Mouse (Mus musculus) kidney, embryonic 15.5 days (tissue): Measurements from ENCODE around the gene Cacnb1. TPM values are rescaled to one million over a fixed set of nuclear protein-coding genes. Genes with fewer than 3 reads are reported as not detected.

Experiments used
- ATAC-seq: fragments of 200-750 bp; cut with Nextera tagmentation; replicated peaks from 2 replicates; pipeline ENCODE4 v1.8.0; 2017; ENCODE audit warnings: moderate TSS enrichment; ENCODE audit not compliant: low FRiP score
- H3K27ac ChIP-seq: fragments of 300-500 bp; sonication (generic); 2 replicates; pipeline ENCODE4 v1.5.1; 2015; ENCODE audit warnings: mild to moderate bottlenecking, inconsistent platforms
- H3K27me3 ChIP-seq: fragments of 300-500 bp; sonication (generic); 2 replicates; pipeline ENCODE4 v1.6.1; 2015; ENCODE audit warnings: inconsistent platforms
- H3K36me3 ChIP-seq: fragments of 300-500 bp; sonication (generic); 2 replicates; pipeline ENCODE4 v1.6.1; 2015; ENCODE audit warnings: inconsistent platforms
- H3K4me1 ChIP-seq: fragments of 300-500 bp; sonication (generic); 2 replicates; pipeline ENCODE4 v1.6.1; 2015; ENCODE audit warnings: inconsistent platforms
- H3K4me2 ChIP-seq: fragments of 300-500 bp; sonication (generic); 2 replicates; pipeline ENCODE4 v1.6.1; 2015; ENCODE audit warnings: moderate library complexity, mild to moderate bottlenecking, inconsistent platforms
- H3K4me3 ChIP-seq: fragments of 300-500 bp; sonication (generic); replicated peaks from 2 replicates; pipeline ENCODE4 v1.5.1; 2015; ENCODE audit warnings: mild to moderate bottlenecking, inconsistent platforms
- H3K9ac ChIP-seq: fragments of 300-500 bp; sonication (generic); 2 replicates; pipeline ENCODE4 v1.6.1; 2015; ENCODE audit warnings: mild to moderate bottlenecking, inconsistent platforms
- H3K9me3 ChIP-seq: fragments of 300-500 bp; sonication (generic); replicated peaks from 2 replicates; pipeline ENCODE4 v1.6.1; 2016; ENCODE audit warnings: inconsistent platforms
- WGBS: fragments of 180-500 bp; shearing (Covaris S2); methylation state at CpG from one replicate; pipeline ENCODE4 v1.1.7; 2015; ENCODE audit warnings: mixed read lengths; 5-methylcytosine and 5-hydroxymethylcytosine counted together
- polyA plus RNA-seq: library from polyadenylated mRNA; unstranded; fragments of >200 nt; fragmentation: Nextera tagmentation; extraction: Ambion mirVana; gene quantifications from 2 replicates; pipeline ENCODE4 v1.2.1, GENCODE M21; 2015

The Cacnb1 gene
- polyA plus RNA-seq, 1 experiment from 2014 or later = 15.2 TPM

GRCm38 (mm10) chr11:98021118-98021517, 1.7 kb downstream of the Cacnb1 start:
- H3K9me3 ChIP-seq = no peaks in the 10 kb centered on the region
- peak overlapping the region; percentile 87 for H3K4me3 ChIP-seq
- H3K27me3 ChIP-seq = no peaks in the 10 kb centered on the region
- H3K27ac ChIP-seq = peak overlapping the region; percentile 98
- H3K4me2 ChIP-seq = peak overlapping the region; percentile 91
- H3K4me1 ChIP-seq = peaks cover 63% of the 10 kb centered on the region
- ATAC-seq = no peak
- WGBS = 31% methylated on average over 2 of the region's 2 CpGs
- peaks cover 24% of the 10 kb centered on the region for H3K36me3 ChIP-seq
- peak overlapping the region; percentile 84; the same call in 1 of the 2 replicates for H3K9ac ChIP-seq

DNA sequence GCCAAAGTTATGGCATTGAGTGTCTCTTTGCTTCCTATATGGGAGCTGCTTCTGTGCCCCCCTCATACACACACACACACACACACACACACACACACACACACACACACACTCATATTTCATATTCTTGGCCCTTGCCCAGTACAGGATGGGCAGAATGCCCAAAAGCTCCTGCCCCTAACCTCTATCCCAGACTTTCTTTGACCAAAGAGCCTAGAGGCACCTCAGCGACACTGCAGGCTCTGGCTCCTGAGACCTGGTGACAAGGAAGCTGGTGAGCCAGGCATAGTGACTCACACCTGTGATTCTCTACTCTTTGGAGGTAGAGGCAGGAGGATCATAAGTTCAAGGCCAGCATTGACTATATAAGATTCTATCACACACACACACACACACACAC, 2.1 kb downstream of the Cacnb1 start:
- 0 out of 2 replicates have a peak overlapping the region, but pooled peaks have one; percentile 17 for H3K9ac ChIP-seq
- 32% methylated on average over 1 of the region's 1 CpGs for WGBS
- H3K36me3 ChIP-seq = peaks cover 28% of the 10 kb centered on the region
- no peaks in the 10 kb centered on the region for H3K9me3 ChIP-seq
- peak overlapping the region; percentile 98; the same call in 1 of the 2 replicates for H3K27ac ChIP-seq
- H3K4me1 ChIP-seq = peaks cover 59% of the 10 kb centered on the region
- no peak for ATAC-seq
- H3K4me2 ChIP-seq = peak overlapping the region; percentile 91
- peak overlapping the region; percentile 14; the same call in 1 of the 2 replicates for H3K4me3 ChIP-seq
- no peaks in the 10 kb centered on the region for H3K27me3 ChIP-seq

DNA sequence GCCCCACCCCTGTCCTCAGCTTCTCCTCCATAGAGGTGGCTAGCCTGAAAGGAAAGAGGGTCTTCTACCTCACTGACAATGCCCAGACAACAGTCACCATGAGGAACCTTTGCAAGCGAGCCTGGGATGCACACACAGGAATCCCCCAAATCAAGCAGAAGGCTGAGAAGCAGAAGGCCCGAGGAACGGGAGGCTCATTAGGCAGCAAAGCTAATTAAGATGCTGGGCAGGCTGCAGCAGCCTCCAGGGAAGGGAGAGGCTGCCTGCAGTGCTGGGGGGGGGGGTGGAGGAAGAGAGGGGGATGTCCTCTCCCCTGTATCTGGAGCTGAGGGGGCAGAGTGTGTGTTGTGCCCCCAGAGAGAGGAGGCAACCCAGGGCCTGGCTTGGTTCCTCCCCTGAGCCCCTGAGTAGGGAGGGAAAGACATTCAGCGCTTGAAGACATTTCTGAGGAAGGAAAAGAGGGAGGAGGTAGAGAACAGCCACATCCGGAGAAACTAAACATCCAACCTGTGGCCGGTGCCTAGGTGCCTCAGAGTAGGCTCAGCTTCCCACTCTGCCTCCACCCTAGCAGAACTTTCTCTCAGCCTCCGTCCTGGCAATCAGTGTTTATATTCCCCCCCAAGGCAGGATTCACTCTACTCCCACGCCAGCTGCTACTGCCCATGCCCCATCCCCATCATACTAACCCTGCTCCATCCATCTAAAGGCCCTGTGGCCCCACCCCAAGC, 2.8 kb downstream of the Cacnb1 start:
- 20% methylated on average over 8 of the region's 8 CpGs for WGBS
- H3K4me3 ChIP-seq = peak overlapping the region; percentile 14

GRCm38 (mm10) chr11:98018858-98019641, 3.8 kb downstream of the Cacnb1 start:
- peaks cover 55% of the 10 kb centered on the region for H3K4me1 ChIP-seq
- H3K27me3 ChIP-seq = no peaks in the 10 kb centered on the region
- H3K4me3 ChIP-seq = no peak overlapping the region
- H3K4me2 ChIP-seq = peak overlapping the region; percentile 91; the same call in 1 of the 2 replicates
- ATAC-seq = no peak
- H3K27ac ChIP-seq = no peak overlapping the region
- peaks cover 43% of the 10 kb centered on the region for H3K36me3 ChIP-seq
- WGBS = 44% methylated on average over 10 of the region's 10 CpGs
- H3K9ac ChIP-seq = no peak overlapping the region
- H3K9me3 ChIP-seq = no peaks in the 10 kb centered on the region

More for the DNA sequence above, 2.8 kb downstream of the Cacnb1 start:
- Histone ChIP-seq H3K27ac (peak overlapping the region; percentile 59), H3K4me2 (peak overlapping the region; percentile 91), H3K36me3 (peaks cover 33% of the 10 kb centered on the region), H3K27me3 (no peaks in the 10 kb centered on the region), H3K9me3 (no peaks in the 10 kb centered on the region), H3K9ac (0 out of 2 replicates have a peak overlapping the region, but pooled peaks have one; percentile 17), H3K4me1 (peaks cover 55% of the 10 kb centered on the region)
- ATAC-seq = no peak

GRCm38 (mm10) chr11:98018222-98018621, 4.6 kb downstream of the Cacnb1 start:
- ATAC-seq = no peak
- Histone ChIP-seq H3K4me3 (no peak overlapping the region), H3K27ac (no peak overlapping the region), H3K4me1 (peaks cover 50% of the 10 kb centered on the region), H3K27me3 (no peaks in the 10 kb centered on the region), H3K9me3 (no peaks in the 10 kb centered on the region), H3K36me3 (peaks cover 50% of the 10 kb centered on the region), H3K9ac (no peak overlapping the region), H3K4me2 (no peak overlapping the region)
- WGBS = 61% methylated on average over 6 of the region's 6 CpGs

GRCm38 (mm10) chr11:98016824-98017223, 6.0 kb downstream of the Cacnb1 start:
- 0 out of 2 replicates have a peak, but pooled peaks have one; percentile 12 for ATAC-seq
- H3K27ac ChIP-seq = 0 out of 2 replicates have a peak overlapping the region, but pooled peaks have one; percentile 19
- no peak overlapping the region for H3K4me2 ChIP-seq
- H3K27me3 ChIP-seq = no peaks in the 10 kb centered on the region
- 56% methylated on average over 4 of the region's 4 CpGs for WGBS
- no peak overlapping the region for H3K9ac ChIP-seq
- no peak overlapping the region for H3K4me3 ChIP-seq
- peaks cover 56% of the 10 kb centered on the region for H3K36me3 ChIP-seq
- H3K9me3 ChIP-seq = no peaks in the 10 kb centered on the region
- peaks cover 46% of the 10 kb centered on the region for H3K4me1 ChIP-seq

- H3K27me3 ChIP-seq = no peaks in the 10 kb centered on the region
- H3K4me3 ChIP-seq = no peak overlapping the region
- no peak overlapping the region for H3K4me2 ChIP-seq
- no peak overlapping the region for H3K27ac ChIP-seq
- no peak overlapping the region for H3K9ac ChIP-seq
- peaks cover 63% of the 10 kb centered on the region for H3K36me3 ChIP-seq
- H3K4me1 ChIP-seq = peaks cover 39% of the 10 kb centered on the region
- WGBS = 87% methylated on average over 5 of the region's 5 CpGs
- no peaks in the 10 kb centered on the region for H3K9me3 ChIP-seq
- no peak for ATAC-seq
These were observed 6.7 kb downstream of the Cacnb1 start for GRCm38 (mm10) chr11:98016177-98016576.

DNA sequence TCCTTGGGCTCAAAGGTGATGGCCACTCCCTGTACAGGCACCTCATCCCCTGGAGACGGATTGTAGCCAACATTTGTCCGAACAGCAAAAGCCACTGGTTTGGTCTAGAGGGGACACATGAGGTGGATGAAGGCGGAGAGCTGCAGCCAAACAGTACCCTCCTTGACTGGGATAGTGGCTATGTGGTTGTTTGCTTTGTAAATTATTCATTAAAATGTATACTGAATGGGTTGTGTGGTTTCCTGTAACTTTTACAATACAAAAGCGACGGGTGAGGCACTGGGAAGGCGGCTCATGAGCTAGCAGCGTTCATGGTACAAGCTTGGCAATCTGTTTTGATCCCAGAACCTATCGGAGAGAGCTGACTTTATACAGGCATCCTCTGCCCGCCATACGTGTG, 10.0 kb downstream of the Cacnb1 start:
- Histone ChIP-seq H3K27me3 (no peaks in the 10 kb centered on the region), H3K4me3 (no peak overlapping the region), H3K36me3 (peaks cover 89% of the 10 kb centered on the region), H3K4me1 (peaks cover 10% of the 10 kb centered on the region; the same call in 1 of the 2 replicates), H3K9me3 (no peaks in the 10 kb centered on the region), H3K27ac (no peak overlapping the region), H3K4me2 (no peak overlapping the region), H3K9ac (no peak overlapping the region)
- no peak for ATAC-seq
- 81% methylated on average over 10 of the region's 10 CpGs for WGBS

- H3K36me3 ChIP-seq = peaks cover 89% of the 10 kb centered on the region
- H3K4me3 ChIP-seq = no peak overlapping the region
- 62% methylated on average over 9 of the region's 9 CpGs for WGBS
- peaks cover 6% of the 10 kb centered on the region; the same call in 1 of the 2 replicates for H3K4me1 ChIP-seq
- no peak overlapping the region for H3K9ac ChIP-seq
- no peak overlapping the region for H3K27ac ChIP-seq
- H3K27me3 ChIP-seq = no peaks in the 10 kb centered on the region
- ATAC-seq = no peak
- no peak overlapping the region for H3K4me2 ChIP-seq
- H3K9me3 ChIP-seq = no peaks in the 10 kb centered on the region
These were observed 11.1 kb downstream of the Cacnb1 start for GRCm38 (mm10) chr11:98011716-98012115.

GRCm38 (mm10) chr11:98008087-98008486, 14.7 kb downstream of the Cacnb1 start:
- 81% methylated on average over 11 of the region's 11 CpGs for WGBS
- ATAC-seq = no peak
- peaks cover 84% of the 10 kb centered on the region for H3K36me3 ChIP-seq
- no peaks in the 10 kb centered on the region for H3K27me3 ChIP-seq
- H3K4me1 ChIP-seq = peaks cover 18% of the 10 kb centered on the region
- H3K4me2 ChIP-seq = no peak overlapping the region
- no peak overlapping the region for H3K4me3 ChIP-seq
- no peaks in the 10 kb centered on the region for H3K9me3 ChIP-seq
- no peak overlapping the region for H3K9ac ChIP-seq
- H3K27ac ChIP-seq = no peak overlapping the region

- H3K27ac ChIP-seq = no peak overlapping the region
- 84% methylated on average over 10 of the region's 10 CpGs for WGBS
- no peak for ATAC-seq
These were observed 17.1 kb downstream of the Cacnb1 start for GRCm38 (mm10) chr11:98005686-98006085.

DNA sequence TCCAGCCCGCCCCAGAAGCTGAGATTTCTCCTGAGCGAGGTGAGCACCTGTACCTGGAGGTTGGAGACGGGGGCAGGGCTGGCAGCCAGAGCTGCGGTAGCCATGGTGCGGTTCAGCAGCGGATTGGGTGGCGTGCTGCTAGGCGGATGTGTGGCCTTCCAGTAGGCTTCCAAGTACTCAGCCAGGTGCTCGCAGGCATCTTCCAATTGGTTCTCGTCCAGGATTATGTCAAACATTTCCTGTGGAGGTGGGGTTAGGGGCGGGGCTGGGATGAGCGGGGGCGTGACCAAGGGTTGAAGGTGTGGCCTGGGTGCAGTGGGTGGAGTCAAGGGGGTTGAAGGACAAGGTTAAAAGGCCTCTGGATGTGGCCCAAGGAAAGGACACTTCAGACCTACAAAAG, 17.8 kb downstream of the Cacnb1 start:
- Histone ChIP-seq H3K4me2 (no peak overlapping the region), H3K27ac (no peak overlapping the region), H3K4me1 (peaks cover 37% of the 10 kb centered on the region), H3K9me3 (no peaks in the 10 kb centered on the region), H3K36me3 (peaks cover 64% of the 10 kb centered on the region), H3K4me3 (no peak overlapping the region), H3K27me3 (peaks cover 16% of the 10 kb centered on the region), H3K9ac (no peak overlapping the region)
- no peak for ATAC-seq
- WGBS = 53% methylated on average over 13 of the region's 13 CpGs

More at GRCm38 (mm10) chr11:98005686-98006085, 17.1 kb downstream of the Cacnb1 start:
- peaks cover 70% of the 10 kb centered on the region for H3K36me3 ChIP-seq
- H3K9ac ChIP-seq = no peak overlapping the region
- H3K4me1 ChIP-seq = peaks cover 31% of the 10 kb centered on the region
- H3K4me2 ChIP-seq = no peak overlapping the region
- no peak overlapping the region for H3K4me3 ChIP-seq
- H3K27me3 ChIP-seq = peaks cover 11% of the 10 kb centered on the region
- H3K9me3 ChIP-seq = no peaks in the 10 kb centered on the region
